Mouse (Mus musculus) forebrain, embryonic 14.5 days (tissue): ENCODE measurements around the gene Eef1akmt4. TPM values are rescaled to one million over a fixed set of nuclear protein-coding genes. Genes with fewer than 3 reads are reported as not detected.
A peak's percentile ranks its signal among the peaks of the same experiment; 100 is the strongest.

ENCODE experiments used
- ATAC-seq: fragments of 200-750 bp; cut with Nextera tagmentation; 2 replicates; pipeline ENCODE4 v1.8.0; 2017; ENCODE audit warnings: mild to moderate bottlenecking, moderate library complexity
- DNase-seq: peaks from one replicate; pipeline ENCODE4 v3.0.0-alpha.2; 2015; ENCODE audit warnings: low spot score
- H3K27ac ChIP-seq: fragments of 300-500 bp; sonication (generic); 2 replicates; pipeline ENCODE4 v1.5.1; 2014; ENCODE audit warnings: low read depth, mild to moderate bottlenecking, control low read depth, low read length, moderate library complexity
- H3K27me3 ChIP-seq: fragments of 300-500 bp; sonication (generic); replicated peaks from 2 replicates; pipeline ENCODE4 v1.6.1; 2014; ENCODE audit warnings: low read length, control low read depth, mixed read lengths; ENCODE audit not compliant: control insufficient read depth, insufficient read depth
- H3K36me3 ChIP-seq: fragments of 300-500 bp; sonication (generic); 2 replicates; pipeline ENCODE4 v1.6.1; 2014; ENCODE audit warnings: low read length, control low read depth; ENCODE audit not compliant: control insufficient read depth, insufficient read depth
- H3K4me1 ChIP-seq: fragments of 300-500 bp; sonication (generic); 2 replicates; pipeline ENCODE4 v1.6.1; 2014; ENCODE audit warnings: antibody characterized with exemption, low read length, control low read depth; ENCODE audit not compliant: control insufficient read depth, insufficient read depth
- H3K4me2 ChIP-seq: fragments of 300-500 bp; sonication (generic); 2 replicates; pipeline ENCODE4 v1.6.1; 2014; ENCODE audit warnings: mild to moderate bottlenecking, control low read depth, low read length
- H3K4me3 ChIP-seq: fragments of 300-500 bp; sonication (generic); 2 replicates; pipeline ENCODE4 v1.5.1; 2014; ENCODE audit warnings: low read depth, low read length, control low read depth
- H3K9ac ChIP-seq: fragments of 300-500 bp; sonication (generic); 2 replicates; pipeline ENCODE4 v1.6.1; 2014; ENCODE audit warnings: mild to moderate bottlenecking, low read length, control low read depth, moderate library complexity
- H3K9me3 ChIP-seq: fragments of 300-500 bp; sonication (generic); replicated peaks from 2 replicates; pipeline ENCODE4 v1.6.1; 2016; ENCODE audit warnings: low read length, control low read depth, mixed read lengths; ENCODE audit not compliant: control insufficient read depth
- WGBS: fragments of 180-500 bp; shearing (Covaris S2); extraction: QIAGEN DNeasy Blood & Tissue Kit; methylation state at CpG from one replicate; pipeline ENCODE4 v1.1.7; 2014; 5-methylcytosine and 5-hydroxymethylcytosine counted together
- polyA plus RNA-seq: library from polyadenylated mRNA; unstranded; fragments of >200 nt; fragmentation: Nextera tagmentation; extraction: Ambion mirVana; gene quantifications from 2 replicates; pipeline ENCODE4 v1.2.1, GENCODE M21; 2014

Gene Eef1akmt4
- 18.2 and 24.8 TPM in 2 replicates for polyA plus RNA-seq

- Histone ChIP-seq H3K9me3 (no peaks in the 10 kb centered on the region), H3K9ac (peak within 1 kb of the TSS; percentile 90), H3K36me3 (peaks cover 17% of the 10 kb centered on the region), H3K27ac (peak within 1 kb of the TSS; percentile 81), H3K4me2 (peak within 1 kb of the TSS; percentile 99), H3K27me3 (no peaks in the 10 kb centered on the region), H3K4me1 (peaks cover 16% of the 10 kb centered on the region), H3K4me3 (peak within 1 kb of the TSS; percentile 68)
- 2% methylated on average over 41 of the region's 41 CpGs for WGBS
- ATAC-seq (peak; percentile 95), DNase-seq (peak; percentile 96)
Measured at GRCm38 (mm10) chr16:20611357-20612227, at the start of gene Eef1akmt4, which contains the start of the genes Gm49333 and Alg3. TSS of gene Eef1akmt4 (plus strand) at chr16:20611593. TSS of gene Gm49333 (plus strand) at chr16:20611610. TSS of gene Alg3 (minus strand) at chr16:20611735.

GRCm38 (mm10) chr16:20565075-20565474, 46.3 kb upstream of the Eef1akmt4 start:
- no peaks in the 10 kb centered on the region for H3K27me3 ChIP-seq
- H3K27ac ChIP-seq: no peak overlapping the region
- no peak for DNase-seq
- no peak for ATAC-seq
- H3K9ac ChIP-seq: no peak overlapping the region
- no peak overlapping the region for H3K4me2 ChIP-seq
- H3K4me3 ChIP-seq: no peak overlapping the region
- WGBS: 59% methylated on average over 1 of the region's 1 CpGs
- H3K4me1 ChIP-seq: no peaks in the 10 kb centered on the region
- peaks cover 32% of the 10 kb centered on the region for H3K36me3 ChIP-seq
- no peaks in the 10 kb centered on the region for H3K9me3 ChIP-seq

GRCm38 (mm10) chr16:20589366-20589938, 21.9 kb upstream of the Eef1akmt4 start, which contains the start of gene Vwa5b2:
TSS of gene Vwa5b2 (plus strand) at chr16:20589471.
- under 1% methylated on average over 22 of the region's 24 CpGs for WGBS
- DNase-seq (peak; percentile 27), ATAC-seq (peak; percentile 76)
- Histone ChIP-seq H3K9ac (peak within 1 kb of the TSS; percentile 60), H3K4me3 (peak within 1 kb of the TSS; percentile 48), H3K9me3 (no peaks in the 10 kb centered on the region), H3K4me1 (peaks cover 3% of the 10 kb centered on the region; the same call in 1 of the 2 replicates), H3K36me3 (no peaks in the 10 kb centered on the region), H3K27ac (no peak within 1 kb of the TSS), H3K27me3 (peaks cover 43% of the 10 kb centered on the region), H3K4me2 (peak within 1 kb of the TSS; percentile 93)

- under 1% methylated on average over 38 of the region's 39 CpGs for WGBS
- peak; percentile 62 for DNase-seq
- H3K27ac ChIP-seq: no peak overlapping the region
Measured at GRCm38 (mm10) chr16:20589939-20590679, 21.3 kb upstream of the Eef1akmt4 start.

GRCm38 (mm10) chr16:20590680-20591038, 20.7 kb upstream of the Eef1akmt4 start:
- DNase-seq (no peak), ATAC-seq (no peak)
- Histone ChIP-seq H3K27ac (no peak overlapping the region), H3K4me2 (peak overlapping the region; percentile 93), H3K36me3 (no peaks in the 10 kb centered on the region), H3K9me3 (no peaks in the 10 kb centered on the region), H3K9ac (peak overlapping the region; percentile 60), H3K27me3 (peaks cover 43% of the 10 kb centered on the region), H3K4me3 (peak overlapping the region; percentile 48), H3K4me1 (peaks cover 3% of the 10 kb centered on the region; the same call in 1 of the 2 replicates)
- WGBS: 2% methylated on average over 14 of the region's 17 CpGs

More at GRCm38 (mm10) chr16:20589939-20590679, 21.3 kb upstream of the Eef1akmt4 start:
- Histone ChIP-seq H3K27me3 (peaks cover 43% of the 10 kb centered on the region), H3K4me1 (peaks cover 3% of the 10 kb centered on the region; the same call in 1 of the 2 replicates), H3K36me3 (no peaks in the 10 kb centered on the region), H3K4me3 (peak overlapping the region; percentile 48), H3K4me2 (peak overlapping the region; percentile 93), H3K9me3 (no peaks in the 10 kb centered on the region), H3K9ac (peak overlapping the region; percentile 60)
- peak; percentile 82 for ATAC-seq

- DNase-seq: no peak
- 6% methylated on average over 36 of the region's 48 CpGs for WGBS
- H3K9me3 ChIP-seq: no peaks in the 10 kb centered on the region
- peaks cover 43% of the 10 kb centered on the region for H3K27me3 ChIP-seq
- peak overlapping the region; percentile 93 for H3K4me2 ChIP-seq
- no peaks in the 10 kb centered on the region for H3K36me3 ChIP-seq
- no peak for ATAC-seq
- H3K27ac ChIP-seq: no peak overlapping the region
- H3K4me1 ChIP-seq: peaks cover 3% of the 10 kb centered on the region; the same call in 1 of the 2 replicates
- no peak overlapping the region for H3K9ac ChIP-seq
- H3K4me3 ChIP-seq: peak overlapping the region; percentile 48; the same call in 1 of the 2 replicates
Measured at GRCm38 (mm10) chr16:20591076-20591705, 20.2 kb upstream of the Eef1akmt4 start.

- no peak overlapping the region for H3K4me3 ChIP-seq
- DNase-seq: no peak
- H3K27ac ChIP-seq: no peak overlapping the region
- peaks cover 2% of the 10 kb centered on the region; the same call in 1 of the 2 replicates for H3K4me1 ChIP-seq
- H3K27me3 ChIP-seq: peaks cover 23% of the 10 kb centered on the region
- WGBS: 85% methylated on average over 7 of the region's 7 CpGs
- H3K4me2 ChIP-seq: no peak overlapping the region
- H3K9me3 ChIP-seq: no peaks in the 10 kb centered on the region
- no peaks in the 10 kb centered on the region for H3K36me3 ChIP-seq
- ATAC-seq: no peak
- H3K9ac ChIP-seq: no peak overlapping the region
Measured at GRCm38 (mm10) chr16:20595060-20595673, 16.2 kb upstream of the Eef1akmt4 start.

- H3K27me3 ChIP-seq: peaks cover 17% of the 10 kb centered on the region
Measured at GRCm38 (mm10) chr16:20595737-20596136, 15.7 kb upstream of the Eef1akmt4 start.

More at GRCm38 (mm10) chr16:20595737-20596136, 15.7 kb upstream of the Eef1akmt4 start:
- Histone ChIP-seq H3K9ac (no peak overlapping the region), H3K4me1 (no peaks in the 10 kb centered on the region), H3K4me2 (no peak overlapping the region), H3K27ac (no peak overlapping the region), H3K4me3 (no peak overlapping the region), H3K36me3 (no peaks in the 10 kb centered on the region), H3K9me3 (no peaks in the 10 kb centered on the region)
- WGBS: 86% methylated on average over 4 of the region's 4 CpGs
- no peak for DNase-seq
- ATAC-seq: no peak
